Mouse (Mus musculus) CH12.LX (cell line): ENCODE measurements around the gene Kif26a.

ENCODE experiments used
- CTCF ChIP-seq, 2 experiments: IDR thresholded peaks in 1 of 2; conservative IDR thresholded peaks in 1 of 2; 2 replicates each; pipeline ENCODE4 v1.5.1; 2011 to 2012; ENCODE audit warnings: low read depth in 2 of 2, low read length in 2 of 2, improper control_type of control experiment in 1 of 2, inconsistent platforms in 1 of 2, mild to moderate bottlenecking in 1 of 2, moderate library complexity in 1 of 2
- EP300 ChIP-seq: IDR thresholded peaks from 2 replicates; pipeline ENCODE4 v1.6.1; 2011; ENCODE audit warnings: low read length, improper control_type of control experiment
- POLR2A ChIP-seq: IDR thresholded peaks from 2 replicates; pipeline ENCODE4 v1.6.1; 2011; ENCODE audit warnings: low read depth, mild to moderate bottlenecking, improper control_type of control experiment, low read length

DNA sequence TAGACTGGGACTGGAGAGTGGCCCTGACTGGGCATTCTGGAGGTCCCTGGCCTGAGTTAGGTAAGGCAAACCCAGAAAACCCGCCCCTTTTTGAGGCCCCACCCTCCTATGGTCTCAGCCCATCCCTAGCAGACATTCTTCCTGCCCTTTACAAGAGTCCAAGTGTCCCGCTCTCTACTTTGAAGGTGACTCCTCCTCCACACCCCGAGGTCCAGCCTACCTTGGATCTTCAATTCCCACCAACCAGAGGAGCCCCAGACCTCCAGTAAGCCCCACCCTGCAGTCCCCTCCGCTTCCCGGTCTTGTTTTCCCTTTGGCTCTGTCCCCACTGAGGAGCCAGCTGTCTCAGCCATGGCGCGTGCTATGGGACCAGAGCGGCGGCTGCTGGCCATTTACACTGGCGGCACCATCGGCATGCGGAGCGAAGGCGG is 39.5 kb upstream of the Kif26a start, which contains the start of gene Aspg:
- no peak for TF ChIP-seq EP300
- TF ChIP-seq CTCF (conservative IDR thresholded peaks at IDR 0.05 in 1 of 2, IDR thresholded peaks at IDR 0.05 in 1 of 2; ENCODE audit: low read depth in 2 of 2, low read length in 2 of 2), result no peak
- TF ChIP-seq POLR2A, result no peak
